Mouse (Mus musculus) intestine, embryonic 14.5 days (tissue): ENCODE results near the gene Qprt. TPM values are rescaled to one million over a fixed set of nuclear protein-coding genes. Genes with fewer than 3 reads are reported as not detected.
A peak's percentile ranks its signal among the peaks of the same experiment; 100 is the strongest.

Experiments used
- ATAC-seq: fragments of 200-750 bp; cut with Nextera tagmentation; replicated peaks from 2 replicates; pipeline ENCODE4 v1.8.0; 2017; ENCODE audit warnings: low read depth, moderate number of reproducible peaks, moderate TSS enrichment, moderate library complexity; ENCODE audit not compliant: low FRiP score, low TSS enrichment
- DNase-seq: peaks from one replicate; pipeline ENCODE4 v3.0.0-alpha.2; 2018; ENCODE audit warnings: low spot score
- H3K27ac ChIP-seq: fragments of 300-500 bp; sonication (generic); 2 replicates; pipeline ENCODE4 v1.5.1; 2014; ENCODE audit warnings: low read depth, mild to moderate bottlenecking, control low read depth
- H3K27me3 ChIP-seq: fragments of 300-500 bp; sonication (generic); replicated peaks from 2 replicates; pipeline ENCODE4 v1.6.1; 2014; ENCODE audit warnings: low read length, control low read depth; ENCODE audit not compliant: control insufficient read depth, insufficient read depth
- H3K36me3 ChIP-seq: fragments of 300-500 bp; sonication (generic); 2 replicates; pipeline ENCODE4 v1.6.1; 2014; ENCODE audit warnings: low read length, control low read depth; ENCODE audit not compliant: control insufficient read depth, insufficient read depth
- H3K4me1 ChIP-seq: fragments of 300-500 bp; sonication (generic); replicated peaks from 2 replicates; pipeline ENCODE4 v1.6.1; 2014; ENCODE audit warnings: low read length, control low read depth, mixed read lengths; ENCODE audit not compliant: control insufficient read depth, insufficient read depth
- H3K4me2 ChIP-seq: fragments of 300-500 bp; sonication (generic); 2 replicates; pipeline ENCODE4 v1.6.1; 2014; ENCODE audit warnings: low read length
- H3K4me3 ChIP-seq: fragments of 300-500 bp; sonication (generic); 2 replicates; pipeline ENCODE4 v1.5.1; 2014; ENCODE audit warnings: low read depth, low read length, control low read depth, mixed read lengths
- H3K9ac ChIP-seq: fragments of 300-500 bp; sonication (generic); 2 replicates; pipeline ENCODE4 v1.6.1; 2014; ENCODE audit warnings: mild to moderate bottlenecking, low read length
- H3K9me3 ChIP-seq: fragments of 300-500 bp; sonication (generic); 2 replicates; pipeline ENCODE4 v1.6.1; 2016; ENCODE audit warnings: low read length, control low read depth; ENCODE audit not compliant: control insufficient read depth
- WGBS: fragments of 180-500 bp; shearing (Covaris S2); extraction: QIAGEN DNeasy Blood & Tissue Kit; methylation state at CpG from one replicate; pipeline ENCODE4 v1.1.7; 2014; 5-methylcytosine and 5-hydroxymethylcytosine counted together
- polyA plus RNA-seq: library from polyadenylated mRNA; unstranded; fragments of >200 nt; fragmentation: Nextera tagmentation; extraction: Ambion mirVana; gene quantifications from 2 replicates; pipeline ENCODE4 v1.2.1, GENCODE M21; 2014

Qprt gene
- polyA plus RNA-seq = 2.9 TPM in 2 replicates

DNA sequence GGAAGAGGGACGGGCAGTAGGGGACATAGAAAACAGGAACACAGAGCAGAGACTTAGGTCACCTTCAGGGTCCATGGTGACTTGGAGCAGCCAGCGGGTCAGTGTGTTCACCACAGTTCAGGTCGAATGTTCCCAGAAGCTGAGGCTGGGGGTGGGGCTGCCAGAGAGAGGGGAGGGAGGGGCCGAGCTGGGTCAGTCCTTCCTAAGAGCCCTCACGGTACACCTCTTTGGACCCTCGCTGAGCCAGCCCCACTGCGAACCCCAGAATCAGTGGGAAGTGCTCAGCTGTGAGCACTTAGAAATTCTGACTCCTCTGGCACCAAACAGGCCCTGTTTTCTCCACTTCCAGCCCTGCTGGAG lies at the start of gene Qprt:
TSS of gene Qprt (minus strand) at position 316 of the 360 bp plus-strand sequence.
- H3K9me3 ChIP-seq = peaks cover 8% of the 10 kb centered on the region; the same call in 1 of the 2 replicates
- ATAC-seq (no peak), DNase-seq (no peak)
- 0 out of 2 replicates have a peak, but pooled peaks cover 4% of the 10 kb centered on the region for H3K4me1 ChIP-seq
- no peak within 1 kb of the TSS for H3K9ac ChIP-seq
- H3K36me3 ChIP-seq = no peaks in the 10 kb centered on the region
- WGBS = 13% methylated on average over 7 of the region's 7 CpGs
- peak within 1 kb of the TSS; percentile 27; the same call in 1 of the 2 replicates for H3K4me2 ChIP-seq
- H3K4me3 ChIP-seq = peak within 1 kb of the TSS; percentile 15; the same call in 1 of the 2 replicates
- H3K27me3 ChIP-seq = 0 out of 2 replicates have a peak, but pooled peaks cover 10% of the 10 kb centered on the region
- H3K27ac ChIP-seq = no peak within 1 kb of the TSS

DNA sequence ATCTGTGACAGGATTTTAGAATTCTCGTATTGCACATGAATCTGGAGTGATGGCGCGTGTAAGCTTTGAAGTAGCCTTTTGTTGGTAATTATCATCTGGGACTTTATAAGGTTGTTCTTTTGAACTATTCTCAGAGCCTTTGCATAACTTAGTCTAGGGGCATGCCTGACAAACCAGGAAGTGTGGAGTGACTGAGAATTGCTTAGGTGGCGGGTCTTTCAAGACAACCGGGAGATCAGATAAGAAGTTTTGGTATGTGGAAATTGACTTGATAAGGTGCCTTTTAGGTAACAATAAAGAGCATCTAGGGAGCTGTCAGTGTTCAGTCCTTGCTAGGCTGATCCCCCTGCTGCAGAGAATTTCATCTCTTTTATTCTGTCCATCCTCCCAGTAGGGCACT lies 44.5 kb upstream of the Qprt start:
- no peaks in the 10 kb centered on the region for H3K27me3 ChIP-seq
- 83% methylated on average over 5 of the region's 5 CpGs for WGBS
- DNase-seq = no peak

DNA sequence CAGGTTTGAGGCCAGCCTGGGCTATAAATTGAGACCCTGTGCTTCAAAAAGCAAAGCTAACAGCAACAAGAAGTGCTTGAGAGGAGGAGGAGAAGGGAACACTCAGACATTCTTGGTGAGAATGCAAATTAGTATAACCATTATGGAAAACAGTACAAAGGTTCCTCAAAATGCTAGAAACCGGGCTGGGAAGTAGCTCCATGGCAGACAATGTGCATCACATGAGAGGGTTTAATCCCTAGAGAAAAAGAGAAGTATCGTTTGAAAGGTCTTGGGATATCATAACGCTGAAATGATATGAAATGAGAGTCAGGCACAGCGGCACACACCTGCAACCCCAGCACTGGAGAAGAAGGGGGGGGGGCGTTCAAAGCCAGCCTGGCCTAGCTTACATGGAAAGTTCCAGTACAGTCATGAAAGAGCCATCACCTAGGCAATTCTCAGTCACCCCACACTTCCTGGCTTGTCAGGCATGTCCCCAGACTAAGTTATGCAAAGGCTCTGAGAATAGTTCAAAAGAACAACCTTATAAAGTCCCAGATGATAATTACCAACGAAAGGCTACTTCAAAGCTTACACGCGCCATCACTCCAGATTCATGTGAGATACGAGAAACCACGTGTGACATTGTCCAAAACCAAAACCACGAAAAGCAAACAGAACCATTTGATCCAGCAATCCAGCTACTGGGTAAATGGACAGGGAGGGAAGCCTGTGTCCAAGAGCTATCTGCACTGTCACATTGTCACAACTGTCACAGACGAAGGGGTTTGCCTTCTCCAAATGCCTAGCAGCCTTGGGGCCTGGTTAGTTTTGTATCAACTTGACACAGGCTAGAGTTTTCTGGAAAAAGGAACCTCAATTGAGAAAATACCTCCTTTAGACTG lies 43.8 kb upstream of the Qprt start:
- no peaks in the 10 kb centered on the region for H3K4me1 ChIP-seq
- no peak overlapping the region for H3K9ac ChIP-seq
- H3K4me2 ChIP-seq = no peak overlapping the region
- no peak overlapping the region for H3K27ac ChIP-seq
- DNase-seq (no peak), ATAC-seq (no peak)
- H3K36me3 ChIP-seq = no peaks in the 10 kb centered on the region
- 88% methylated on average over 12 of the region's 12 CpGs for WGBS
- H3K4me3 ChIP-seq = no peak overlapping the region
- H3K9me3 ChIP-seq = no peaks in the 10 kb centered on the region
- no peaks in the 10 kb centered on the region for H3K27me3 ChIP-seq

More for the DNA sequence above, 44.5 kb upstream of the Qprt start:
- no peak overlapping the region for H3K9ac ChIP-seq
- H3K36me3 ChIP-seq = no peaks in the 10 kb centered on the region
- H3K4me1 ChIP-seq = no peaks in the 10 kb centered on the region
- H3K9me3 ChIP-seq = no peaks in the 10 kb centered on the region
- ATAC-seq = no peak
- no peak overlapping the region for H3K27ac ChIP-seq
- no peak overlapping the region for H3K4me3 ChIP-seq
- no peak overlapping the region for H3K4me2 ChIP-seq

DNA sequence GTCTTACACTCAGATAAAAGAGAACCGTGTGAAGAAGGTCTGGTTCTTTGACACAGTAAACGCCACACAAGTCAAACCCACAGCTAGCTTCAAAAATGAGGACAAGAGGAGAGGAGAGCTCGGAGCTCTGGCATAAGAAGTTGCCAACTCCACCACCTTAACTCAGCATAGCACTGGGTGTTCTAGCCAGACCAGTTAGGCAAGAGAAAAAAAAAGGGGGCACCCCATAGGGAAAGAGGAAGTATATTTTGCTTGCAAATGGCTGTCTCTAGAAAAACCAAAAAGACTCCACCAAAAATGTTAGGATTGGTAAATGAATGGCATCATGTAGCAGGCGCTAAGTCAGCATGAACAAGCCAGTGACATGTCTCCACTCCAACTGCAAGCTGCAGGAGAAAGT lies 42.0 kb upstream of the Qprt start:
- no peaks in the 10 kb centered on the region for H3K27me3 ChIP-seq
- no peaks in the 10 kb centered on the region for H3K4me1 ChIP-seq
- H3K4me2 ChIP-seq = no peak overlapping the region
- no peak overlapping the region for H3K27ac ChIP-seq
- ATAC-seq = no peak
- DNase-seq = no peak
- H3K36me3 ChIP-seq = no peaks in the 10 kb centered on the region
- no peak overlapping the region for H3K4me3 ChIP-seq
- WGBS = 86% methylated on average over 4 of the region's 4 CpGs
- no peaks in the 10 kb centered on the region for H3K9me3 ChIP-seq
- no peak overlapping the region for H3K9ac ChIP-seq

DNA sequence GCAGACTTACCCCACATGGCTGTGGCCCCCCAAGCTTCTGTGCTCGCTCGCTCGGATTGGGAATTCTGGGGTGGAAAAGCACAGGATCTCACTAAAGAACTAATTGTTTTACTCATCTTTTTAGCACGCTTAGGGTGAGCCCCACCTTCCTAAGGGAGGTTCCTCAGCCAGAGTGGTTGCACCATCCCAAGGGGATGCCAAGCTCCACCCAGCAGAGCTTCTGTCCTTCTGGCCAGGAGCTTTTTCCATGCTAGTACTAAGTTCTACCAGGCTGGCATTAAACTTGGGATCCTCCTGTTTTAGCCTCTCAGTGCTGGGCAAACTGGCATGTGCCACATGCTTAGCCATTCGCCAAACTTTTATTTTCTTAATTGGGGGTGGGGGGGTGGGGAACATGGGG lies 40.5 kb upstream of the Qprt start:
- ATAC-seq (no peak), DNase-seq (no peak)
- Histone ChIP-seq H3K9ac (no peak overlapping the region), H3K4me2 (no peak overlapping the region), H3K27ac (no peak overlapping the region), H3K4me1 (no peaks in the 10 kb centered on the region), H3K9me3 (no peaks in the 10 kb centered on the region), H3K4me3 (no peak overlapping the region), H3K36me3 (no peaks in the 10 kb centered on the region), H3K27me3 (no peaks in the 10 kb centered on the region)
- 80% methylated on average over 5 of the region's 5 CpGs for WGBS

DNA sequence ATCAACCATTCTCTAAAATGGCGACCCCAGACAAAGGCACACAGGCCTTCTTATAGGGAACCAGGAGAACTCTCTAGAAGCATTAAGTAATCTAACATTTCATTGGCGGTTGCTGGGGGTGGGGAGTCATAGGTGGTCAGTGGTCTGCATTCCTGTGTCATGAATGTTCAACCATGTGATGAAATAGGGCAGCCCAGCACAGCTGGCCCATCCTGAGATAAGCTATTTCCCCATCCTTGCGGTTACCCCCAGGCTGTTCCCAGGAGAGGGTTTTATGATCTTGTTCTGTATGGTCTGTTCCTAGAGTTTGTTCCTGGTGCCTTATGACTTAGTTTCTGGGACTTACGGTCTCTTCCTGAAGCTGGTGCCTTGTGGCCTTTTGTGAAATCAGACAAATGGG lies 35.5 kb upstream of the Qprt start:
- Histone ChIP-seq H3K27me3 (no peaks in the 10 kb centered on the region), H3K36me3 (no peaks in the 10 kb centered on the region), H3K9me3 (no peaks in the 10 kb centered on the region), H3K4me3 (no peak overlapping the region), H3K4me1 (no peaks in the 10 kb centered on the region), H3K4me2 (no peak overlapping the region), H3K9ac (no peak overlapping the region), H3K27ac (no peak overlapping the region)
- DNase-seq (no peak), ATAC-seq (no peak)
- WGBS = 81% methylated on average over 4 of the region's 4 CpGs

DNA sequence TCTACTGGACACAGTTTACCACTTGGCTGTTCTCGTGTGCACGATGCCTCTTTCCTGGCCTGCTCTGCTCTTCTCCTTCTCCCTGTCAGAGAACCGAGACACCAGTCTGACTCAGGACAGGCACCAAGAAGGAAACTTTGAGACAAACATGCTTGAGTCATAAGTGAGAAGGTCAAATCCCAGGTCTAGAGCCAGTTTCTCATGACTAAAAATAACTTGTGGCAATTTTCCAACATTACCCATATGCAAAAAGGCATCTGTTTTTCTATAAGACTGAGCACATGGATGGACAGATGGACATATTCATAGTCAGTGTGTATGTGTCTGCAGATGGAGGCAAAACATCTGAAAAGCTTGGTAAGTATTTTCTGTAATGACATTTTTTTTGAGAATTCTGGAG lies 31.5 kb upstream of the Qprt start:
- Histone ChIP-seq H3K27ac (no peak overlapping the region), H3K4me2 (no peak overlapping the region), H3K4me3 (no peak overlapping the region), H3K4me1 (no peaks in the 10 kb centered on the region), H3K36me3 (no peaks in the 10 kb centered on the region), H3K27me3 (no peaks in the 10 kb centered on the region), H3K9me3 (no peaks in the 10 kb centered on the region), H3K9ac (no peak overlapping the region)
- no peak for DNase-seq
- 79% methylated on average over 3 of the region's 3 CpGs for WGBS
- no peak for ATAC-seq

DNA sequence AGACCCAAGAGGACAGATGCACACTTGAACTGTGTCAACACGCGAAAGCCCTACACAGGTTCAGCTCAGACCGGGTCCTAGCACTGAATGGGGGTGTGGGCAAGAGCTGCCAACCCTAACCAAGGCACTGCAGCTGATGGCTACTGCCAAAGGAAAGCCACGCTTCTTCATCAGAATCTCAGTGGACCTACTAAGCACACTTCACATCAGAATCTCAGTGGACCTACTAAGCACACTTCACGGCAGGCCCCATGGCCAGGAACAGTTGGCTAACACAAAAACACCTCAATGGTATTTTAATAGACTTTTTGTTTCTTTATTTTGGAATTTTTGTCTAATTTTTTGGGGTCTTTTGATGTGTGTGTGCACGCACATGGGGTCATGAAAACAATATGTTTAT lies 30.4 kb upstream of the Qprt start:
- 89% methylated on average over 6 of the region's 6 CpGs for WGBS

DNA sequence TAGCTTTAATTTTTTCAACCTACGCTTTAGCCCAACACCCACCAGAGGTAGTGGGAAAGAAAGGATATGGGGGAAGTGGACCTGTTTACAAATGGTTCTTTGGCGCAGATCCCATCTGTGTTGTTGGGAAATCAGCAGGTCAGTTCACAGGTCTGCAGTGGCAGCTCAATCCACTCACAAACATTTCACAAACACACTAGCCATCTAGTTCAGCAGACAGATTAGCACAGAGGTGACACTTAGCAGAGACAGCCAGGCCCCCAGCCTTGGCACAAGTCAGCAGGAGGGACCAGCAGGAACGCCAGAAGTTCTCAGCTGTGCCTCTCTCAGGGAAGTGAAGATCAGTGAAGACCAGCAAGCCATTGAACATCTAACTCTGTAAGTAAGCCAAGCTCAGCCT lies 25.9 kb upstream of the Qprt start:
- no peaks in the 10 kb centered on the region for H3K27me3 ChIP-seq
- WGBS = 56% methylated on average over 3 of the region's 3 CpGs
- 0 out of 2 replicates have a peak, but pooled peaks cover 3% of the 10 kb centered on the region for H3K4me1 ChIP-seq
- H3K27ac ChIP-seq = no peak overlapping the region
- ATAC-seq = no peak
- no peaks in the 10 kb centered on the region for H3K9me3 ChIP-seq
- H3K4me3 ChIP-seq = no peak overlapping the region
- no peak for DNase-seq
- no peaks in the 10 kb centered on the region for H3K36me3 ChIP-seq
- no peak overlapping the region for H3K9ac ChIP-seq
- H3K4me2 ChIP-seq = no peak overlapping the region

More for the DNA sequence above, 30.4 kb upstream of the Qprt start:
- no peak overlapping the region for H3K9ac ChIP-seq
- no peak overlapping the region for H3K4me3 ChIP-seq
- no peaks in the 10 kb centered on the region for H3K9me3 ChIP-seq
- no peaks in the 10 kb centered on the region for H3K4me1 ChIP-seq
- no peaks in the 10 kb centered on the region for H3K36me3 ChIP-seq
- no peak overlapping the region for H3K27ac ChIP-seq
- no peak overlapping the region for H3K4me2 ChIP-seq
- H3K27me3 ChIP-seq = no peaks in the 10 kb centered on the region
- DNase-seq (no peak), ATAC-seq (no peak)
